Mouse (Mus musculus) cortical plate, adult 2 months (tissue): ENCODE data around the gene Ankrd23.

Source experiments
- CTCF ChIP-seq: fragments of 200-500 bp; IDR thresholded peaks from 2 replicates; pipeline ENCODE4 v1.5.1; 2011; ENCODE audit warnings: mild to moderate bottlenecking, control low read depth, low read length; ENCODE audit not compliant: insufficient read depth; ENCODE audit errors: extremely low read depth
- POLR2A ChIP-seq: fragments of 200-500 bp; IDR thresholded peaks from 2 replicates; pipeline ENCODE4 v1.6.1; 2011; ENCODE audit warnings: mild to moderate bottlenecking, low read length, control low read depth; ENCODE audit not compliant: insufficient read depth; ENCODE audit errors: extremely low read depth

DNA sequence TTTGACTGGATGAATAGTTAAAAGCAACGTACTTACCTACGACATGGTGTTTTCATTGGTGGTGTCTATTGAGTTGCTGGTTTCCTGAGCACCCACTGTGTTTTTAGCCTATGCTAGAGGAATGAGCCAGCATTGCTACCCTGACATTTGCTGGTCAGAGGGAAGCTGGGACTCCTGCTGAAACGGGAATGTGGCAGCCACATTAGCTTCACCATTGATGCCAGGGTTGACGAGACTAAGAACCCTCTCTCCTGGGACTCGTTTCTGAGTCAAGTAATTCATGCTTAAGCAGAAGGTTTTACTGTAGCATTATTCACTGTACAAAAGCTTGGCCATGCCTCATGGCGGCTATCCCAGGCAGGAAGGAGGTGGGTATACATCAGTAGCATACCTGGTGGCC, 47.0 kb downstream of the Ankrd23 start:
- TF ChIP-seq CTCF (no peak), POLR2A (no peak)
